Mouse (Mus musculus) bone marrow, adult 2 months (tissue): ENCODE results near the gene Tead2.

Experiments
- CTCF ChIP-seq: fragments of 200-500 bp; IDR thresholded peaks from 2 replicates; pipeline ENCODE4 v1.5.1; 2011; ENCODE audit warnings: low read length, control low read depth; ENCODE audit not compliant: control insufficient read depth, insufficient read depth
- POLR2A ChIP-seq: fragments of 200-500 bp; IDR thresholded peaks from 2 replicates; pipeline ENCODE4 v1.6.1; 2011; ENCODE audit warnings: low read depth, mild to moderate bottlenecking, control low read depth, low read length, borderline replicate concordance; ENCODE audit not compliant: control insufficient read depth

GRCm38 (mm10) chr7:45272786-45273412 is 57.3 kb downstream of the Tead2 start:
- TF ChIP-seq CTCF, result no peak
- no peak for TF ChIP-seq POLR2A
